Mouse (Mus musculus) urinary bladder, adult 2 months (tissue): ENCODE data around the gene Rab25. TPM values are rescaled to one million over a fixed set of nuclear protein-coding genes. Genes with fewer than 3 reads are reported as not detected.

ENCODE experiments used
- DNase-seq: peaks from one replicate; pipeline ENCODE4 v3.0.0; 2022; ENCODE audit warnings: low spot score
- polyA plus RNA-seq: library from polyadenylated mRNA; depleted of rRNA; stranded (reverse); fragments of >200 nt; gene quantifications from 2 replicates; pipeline ENCODE4 v1.2.3, GENCODE M21; 2012

The Rab25 gene
- polyA plus RNA-seq, 1 experiment = 174 TPM

DNA sequence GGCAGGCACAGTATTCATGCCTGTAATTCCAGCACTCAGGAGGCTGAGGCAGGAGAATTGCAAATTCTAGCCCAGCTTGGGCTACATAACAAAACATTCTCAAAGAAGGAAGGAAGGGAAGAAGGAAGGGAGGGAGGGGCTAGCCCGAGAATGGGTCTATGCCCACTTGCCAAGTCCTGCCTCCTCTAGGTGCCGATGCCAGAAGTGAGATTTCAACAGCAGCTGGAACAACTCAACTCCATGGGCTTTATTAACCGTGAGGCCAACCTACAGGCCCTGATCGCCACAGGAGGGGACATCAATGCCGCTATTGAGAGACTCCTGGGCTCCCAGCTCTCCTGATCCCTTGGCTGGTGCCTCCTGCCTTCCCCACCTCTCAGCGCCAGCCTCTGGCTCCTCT is 19.8 kb upstream of the Rab25 start:
- no peak for DNase-seq

- DNase-seq = no peak
Observed at GRCm38 (mm10) chr3:88566536-88567061, 18.5 kb upstream of the Rab25 start.

GRCm38 (mm10) chr3:88566116-88566515 is 18.0 kb upstream of the Rab25 start:
- no peak for DNase-seq

DNA sequence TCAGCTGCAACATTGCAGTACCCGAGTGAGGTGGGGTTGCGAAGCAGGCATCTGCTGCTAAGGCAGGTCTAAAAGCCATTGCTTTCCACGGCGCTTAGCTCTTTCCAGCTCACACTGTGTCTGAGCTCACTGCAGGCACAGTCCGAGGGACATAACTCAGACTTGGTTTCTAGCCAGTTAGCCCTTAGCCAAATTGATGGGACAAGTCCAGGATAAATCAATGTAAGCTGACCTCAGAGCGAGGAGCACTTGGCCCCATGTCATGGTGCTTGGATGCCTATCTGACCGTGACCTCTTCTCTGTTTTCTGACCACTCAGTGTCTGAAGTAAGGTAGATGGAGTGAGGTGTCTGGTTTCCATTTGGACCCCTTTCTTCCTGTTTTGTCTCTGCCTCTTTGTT is 15.9 kb upstream of the Rab25 start:
- no peak for DNase-seq

- no peak for DNase-seq
Observed at GRCm38 (mm10) chr3:88563442-88563841, 15.3 kb upstream of the Rab25 start.

GRCm38 (mm10) chr3:88561989-88562388 is 13.9 kb upstream of the Rab25 start:
- DNase-seq = no peak

DNA sequence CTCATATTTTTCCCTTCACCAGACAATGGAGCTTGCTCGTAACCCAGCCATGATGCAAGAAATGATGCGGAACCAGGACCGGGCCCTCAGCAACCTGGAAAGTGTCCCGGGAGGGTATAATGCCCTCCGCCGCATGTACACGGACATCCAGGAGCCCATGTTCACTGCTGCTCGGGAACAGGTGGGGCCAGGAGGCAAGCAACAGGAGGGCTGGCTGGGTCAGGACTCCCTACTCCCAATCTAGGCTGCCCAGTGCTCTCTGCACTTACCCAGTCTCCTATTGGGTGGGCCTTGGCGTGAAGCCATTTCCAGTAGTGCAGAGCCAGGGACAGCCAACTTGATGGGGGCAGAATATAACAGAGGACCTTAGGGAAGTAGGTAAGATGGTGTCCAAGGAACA is 11.5 kb upstream of the Rab25 start:
- DNase-seq = no peak

GRCm38 (mm10) chr3:88556616-88557015 is 8.5 kb upstream of the Rab25 start:
- no peak for DNase-seq

- no peak for DNase-seq
Observed at GRCm38 (mm10) chr3:88555731-88556130, 7.6 kb upstream of the Rab25 start.

DNA sequence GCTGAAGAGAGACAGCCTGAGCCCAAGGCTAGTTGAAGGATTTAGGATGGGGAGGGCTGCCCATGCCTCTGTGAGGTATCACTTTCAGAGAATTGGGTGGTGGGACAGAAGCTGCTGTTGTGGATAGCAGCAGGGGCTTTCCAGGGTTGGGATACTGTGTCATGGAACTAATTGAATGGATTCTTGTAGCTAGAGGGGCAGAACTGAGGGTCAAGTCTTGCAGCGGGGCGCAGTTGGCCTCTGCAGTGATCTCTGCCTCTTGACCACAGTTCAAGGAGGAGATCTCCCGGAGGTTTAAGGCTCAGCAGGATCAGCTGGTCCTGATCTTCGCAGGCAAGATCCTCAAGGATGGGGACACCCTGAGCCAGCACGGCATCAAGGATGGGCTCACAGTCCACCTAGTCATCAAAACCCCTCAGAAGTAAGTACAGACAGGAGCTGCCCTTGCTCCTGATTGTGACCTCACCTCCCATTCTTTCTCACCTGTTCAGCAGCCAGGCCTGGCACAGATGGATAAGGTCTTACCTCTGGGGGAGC is 7.0 kb upstream of the Rab25 start:
- no peak for DNase-seq

GRCm38 (mm10) chr3:88553880-88554586 is 5.9 kb upstream of the Rab25 start:
- no peak for DNase-seq

- DNase-seq = peak; percentile 97
Observed at GRCm38 (mm10) chr3:88553525-88553879, 5.4 kb upstream of the Rab25 start, which contains the start of gene Ubqln4. Gene Ubqln4, plus strand, starts transcription at chr3:88553758.

DNA sequence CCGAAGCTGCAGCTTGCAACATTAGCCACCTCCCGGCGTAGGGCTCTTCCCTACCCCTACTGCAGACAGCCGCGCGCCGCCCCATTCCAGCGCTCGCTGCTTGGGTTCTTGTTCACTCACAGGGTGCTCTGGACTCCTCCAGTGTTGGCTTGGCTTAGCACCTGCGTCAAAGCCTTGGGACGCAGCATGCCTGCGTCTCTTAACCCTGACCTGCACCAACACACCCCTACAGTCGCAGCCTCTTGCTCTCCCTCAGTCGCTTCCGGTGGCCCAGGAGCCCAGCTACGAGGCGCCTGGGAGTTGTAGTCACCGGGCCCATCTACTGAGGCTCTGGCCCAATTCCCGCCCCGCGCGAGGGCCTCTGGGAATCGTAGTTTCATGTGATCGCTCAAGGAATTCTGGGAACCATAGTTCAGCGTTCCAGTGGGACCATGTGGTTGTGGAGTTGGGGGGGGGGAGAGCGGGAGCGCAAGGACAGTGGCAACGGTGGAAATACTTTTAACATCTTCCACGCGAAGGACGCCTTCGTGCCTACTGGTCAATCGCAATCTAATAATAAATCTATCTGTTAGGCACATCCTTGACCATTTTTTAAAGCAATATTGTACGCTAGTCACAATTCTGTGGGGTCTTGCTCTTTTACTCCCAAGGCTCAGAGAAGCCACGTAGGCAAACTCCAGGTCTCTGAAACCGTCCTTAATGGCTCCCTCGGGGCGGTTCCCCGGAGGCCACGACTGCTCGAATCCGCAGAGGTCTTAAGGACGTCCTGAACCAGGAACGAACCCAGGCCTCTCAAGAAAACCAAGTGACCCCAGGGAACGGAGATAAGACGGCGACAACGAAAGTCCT is 4.8 kb upstream of the Rab25 start, which contains the start of gene Lamtor2:
Gene Lamtor2 (minus strand): TSS at position 399 of the 849 bp plus-strand sequence.
- peak; percentile 88 for DNase-seq

DNA sequence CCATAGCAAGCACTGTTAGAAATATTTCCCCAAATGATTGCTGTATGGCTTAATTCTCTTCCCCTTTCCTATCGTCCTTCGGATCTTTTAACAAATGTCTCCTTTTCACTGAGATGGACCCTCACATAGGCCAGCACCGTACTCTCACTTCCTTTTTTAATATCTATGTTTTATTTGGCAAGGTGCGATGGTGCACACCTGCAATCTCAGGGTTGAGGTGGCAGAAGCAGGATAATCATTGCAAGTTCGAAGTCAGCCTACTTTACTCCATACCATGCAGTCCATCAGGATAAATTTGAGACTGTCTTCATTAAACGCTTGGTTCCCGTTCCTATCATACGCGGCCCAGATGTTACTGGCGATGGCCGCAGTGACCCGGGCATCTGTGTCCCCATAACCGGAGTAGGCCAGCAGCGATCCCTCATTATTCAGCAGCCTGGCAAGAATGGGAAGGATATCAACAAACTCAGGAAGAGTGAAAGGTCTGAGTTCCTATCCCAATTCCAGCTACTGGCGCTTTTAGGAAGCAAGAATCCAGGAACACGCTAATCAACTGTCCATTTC is 4.1 kb upstream of the Rab25 start:
- no peak for DNase-seq

DNA sequence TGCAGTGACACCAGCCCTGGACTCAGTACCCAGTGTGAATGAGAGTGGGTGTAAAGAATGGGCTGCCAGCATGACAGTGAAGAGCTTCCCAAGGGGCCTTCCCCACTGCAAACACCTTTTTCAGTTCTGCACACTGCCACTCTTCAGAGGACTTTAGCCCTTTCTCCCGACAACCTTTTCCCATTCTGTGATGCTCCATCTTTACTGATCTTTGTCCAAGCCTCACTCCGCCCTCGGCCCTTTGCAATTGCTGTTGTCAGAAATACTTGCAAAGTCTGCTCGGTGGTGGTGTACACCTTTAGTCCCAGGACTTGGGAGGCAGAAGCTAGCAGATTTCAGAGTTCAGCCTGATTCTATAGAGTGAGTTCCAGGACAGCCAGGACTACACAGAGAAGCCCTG is 3.5 kb upstream of the Rab25 start:
- DNase-seq = no peak

DNA sequence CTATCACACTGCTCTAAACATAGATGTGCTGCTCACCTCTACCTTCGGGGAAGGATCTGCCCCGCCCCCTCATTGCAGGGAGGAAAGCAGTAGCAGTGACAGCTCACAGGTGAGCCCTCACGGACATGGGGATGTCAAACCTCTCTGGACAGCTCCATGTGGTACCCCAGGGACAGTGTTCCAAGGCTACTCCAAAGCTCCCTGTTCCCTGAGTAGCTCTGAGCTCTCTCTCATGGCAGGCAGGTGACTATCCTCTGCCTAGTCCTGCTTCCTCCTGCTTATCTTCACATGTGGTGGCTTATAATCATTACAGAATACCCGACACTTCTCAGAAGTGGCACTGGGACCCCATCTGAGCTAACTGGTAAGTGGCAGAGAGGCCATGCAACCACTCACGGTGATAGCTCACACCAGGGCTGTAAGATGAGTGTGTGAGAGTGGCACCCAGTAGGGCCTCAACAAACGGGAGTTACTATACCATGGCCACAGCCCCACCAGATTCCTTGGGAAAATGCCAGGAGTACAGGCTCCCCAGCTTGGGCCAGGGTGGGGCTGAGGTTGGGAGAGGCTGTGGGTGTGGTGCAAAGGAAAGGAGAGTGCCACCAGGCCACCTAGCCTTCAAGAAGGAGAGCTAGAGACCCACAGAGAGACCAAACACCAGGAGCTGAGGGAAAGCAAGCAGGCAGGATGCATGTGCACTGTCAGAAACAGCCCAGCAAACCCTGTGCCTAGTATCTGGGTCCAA is 1.3 kb downstream of the Rab25 start:
- no peak for DNase-seq

GRCm38 (mm10) chr3:88544955-88545591 is 3.0 kb downstream of the Rab25 start:
- no peak for DNase-seq

- DNase-seq = no peak
Observed at GRCm38 (mm10) chr3:88544514-88544913, 3.6 kb downstream of the Rab25 start.

- no peak for DNase-seq
Observed at GRCm38 (mm10) chr3:88543651-88544410, 4.3 kb downstream of the Rab25 start.

DNA sequence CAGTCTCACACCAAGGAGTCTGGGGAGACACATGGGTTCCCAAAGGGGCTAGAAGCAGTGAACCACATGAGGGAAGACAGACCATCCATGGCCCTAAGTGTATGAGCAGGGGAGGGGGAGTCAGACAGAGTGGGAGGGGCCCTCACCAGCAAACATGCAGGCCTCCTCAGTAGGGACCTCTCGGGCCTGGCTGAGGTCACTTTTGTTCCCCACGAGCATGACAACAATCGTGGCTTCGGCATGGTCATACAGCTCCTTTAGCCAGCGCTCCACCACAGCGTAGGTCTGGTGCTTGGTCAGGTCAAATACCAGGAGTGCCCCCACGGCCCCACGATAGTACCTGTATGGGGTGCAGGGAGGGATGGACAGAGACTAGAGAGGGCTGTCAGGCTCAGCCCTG is 4.9 kb downstream of the Rab25 start:
- no peak for DNase-seq
